Mouse (Mus musculus) CH12.LX (cell line): Measurements from ENCODE around the gene Apba3. TPM values are rescaled to one million over a fixed set of nuclear protein-coding genes. Genes with fewer than 3 reads are reported as not detected.
"Not testable (repeated sequence)": the region's sequence is repeated elsewhere in the genome, so short reads cannot be mapped to it uniquely, and the experiment has no call there.

ENCODE experiments used
- DNase-seq: peaks from one replicate; pipeline ENCODE4 v3.0.0-alpha.2; 2013; ENCODE audit errors: extremely low read depth
- H3K27ac ChIP-seq: 2 replicates; pipeline ENCODE4 v1.5.1; 2012; ENCODE audit warnings: low read depth, mild to moderate bottlenecking, control low read depth, moderate library complexity; ENCODE audit not compliant: insufficient read depth
- H3K27me3 ChIP-seq: replicated peaks from 2 replicates; pipeline ENCODE3; 2012; ENCODE audit warnings: inconsistent platforms
- H3K36me3 ChIP-seq, 2 experiments: replicated peaks in 1 of 2; 2 replicates each; pipeline versions ENCODE3 to v1.6.1; 2012; ENCODE audit warnings: inconsistent platforms in 1 of 2, low read length in 1 of 2, mild to moderate bottlenecking in 1 of 2, mixed read lengths in 1 of 2, moderate library complexity in 1 of 2; ENCODE audit not compliant: control insufficient read depth in 1 of 2, insufficient read depth in 1 of 2
- H3K4me1 ChIP-seq, 2 experiments: 2 replicates each; pipeline ENCODE4 v1.6.1; 2012; ENCODE audit warnings: inconsistent platforms in 1 of 2, moderate library complexity in 1 of 2; ENCODE audit not compliant: insufficient read depth in 2 of 2, control insufficient read depth in 1 of 2
- H3K4me2 ChIP-seq: 2 replicates; pipeline ENCODE4 v1.6.1; 2012; ENCODE audit warnings: low read depth, mild to moderate bottlenecking, control low read depth; ENCODE audit not compliant: poor library complexity, insufficient read depth, severe bottlenecking
- H3K4me3 ChIP-seq, 3 experiments: fragments of 150-350 bp in 1 of 3; sonication (generic) in 1 of 3; replicated peaks in 1 of 3; 2 replicates each; pipeline versions ENCODE3 to v1.5.1; 2011 to 2012; ENCODE audit warnings: low read depth in 2 of 3, low read length in 2 of 3, mild to moderate bottlenecking in 2 of 3, moderate library complexity in 2 of 3, control low read depth in 1 of 3, improper control_type of control experiment in 1 of 3, inconsistent platforms in 1 of 3, mixed read lengths in 1 of 3; ENCODE audit not compliant: poor library complexity in 1 of 3
- H3K79me2 ChIP-seq: replicated peaks from 2 replicates; pipeline ENCODE4 v1.6.1; 2012; ENCODE audit warnings: mild to moderate bottlenecking, moderate library complexity; ENCODE audit not compliant: control insufficient read depth, poor library complexity, insufficient read depth, severe bottlenecking; ENCODE audit errors: extremely low read depth
- H3K9ac ChIP-seq: 2 replicates; pipeline ENCODE4 v1.6.1; 2012; ENCODE audit warnings: low read depth, mild to moderate bottlenecking, control low read depth, moderate library complexity; ENCODE audit not compliant: insufficient read depth
- H3K9me3 ChIP-seq: replicated peaks from 2 replicates; pipeline ENCODE3; 2012; ENCODE audit warnings: low read length, inconsistent platforms, mixed read lengths
- CHD1 ChIP-seq: IDR thresholded peaks from 2 replicates; pipeline ENCODE4 v1.6.1; 2012; ENCODE audit warnings: low read depth, low read length, improper control_type of control experiment, inconsistent platforms
- E2F4 ChIP-seq: IDR thresholded peaks from 2 replicates; pipeline ENCODE4 v1.6.1; 2011; ENCODE audit warnings: low read depth, low read length, improper control_type of control experiment; ENCODE audit not compliant: insufficient replicate concordance
- HCFC1 ChIP-seq: IDR thresholded peaks from 2 replicates; pipeline ENCODE4 v1.6.1; 2012; ENCODE audit warnings: low read depth, mild to moderate bottlenecking, inconsistent platforms, low read length, improper control_type of control experiment
- IRF4 ChIP-seq: IDR thresholded peaks from 2 replicates; pipeline ENCODE4 v1.6.1; 2014; ENCODE audit warnings: low read depth, mild to moderate bottlenecking, inconsistent platforms, low read length, improper control_type of control experiment
- JUN ChIP-seq: IDR thresholded peaks from 2 replicates; pipeline ENCODE4 v1.6.1; 2011; ENCODE audit warnings: low read depth, mild to moderate bottlenecking, low read length, improper control_type of control experiment, moderate library complexity; ENCODE audit not compliant: insufficient read depth
- KAT2A ChIP-seq: IDR thresholded peaks from 2 replicates; pipeline ENCODE4 v1.6.1; 2012; ENCODE audit warnings: low read length, improper control_type of control experiment, inconsistent platforms; ENCODE audit not compliant: insufficient replicate concordance
- MAX ChIP-seq: IDR thresholded peaks from 2 replicates; pipeline ENCODE4 v1.6.1; 2011; ENCODE audit warnings: low read length, improper control_type of control experiment
- MYC ChIP-seq: IDR thresholded peaks from 2 replicates; pipeline ENCODE4 v1.6.1; 2011; ENCODE audit warnings: low read depth, mild to moderate bottlenecking, improper control_type of control experiment, low read length
- NELFE ChIP-seq: IDR thresholded peaks from 2 replicates; pipeline ENCODE4 v1.6.1; 2011; ENCODE audit warnings: low read depth, low read length, improper control_type of control experiment
- PAX5 ChIP-seq: IDR thresholded peaks from 2 replicates; pipeline ENCODE4 v1.6.1; 2012; ENCODE audit warnings: low read length, inconsistent platforms, mixed read lengths
- POLR2AphosphoS2 ChIP-seq: IDR thresholded peaks from 2 replicates; pipeline ENCODE4 v1.6.1; 2011; ENCODE audit warnings: low read depth, low read length, improper control_type of control experiment
- RAD21 ChIP-seq: IDR thresholded peaks from 2 replicates; pipeline ENCODE4 v1.6.1; 2011; ENCODE audit warnings: low read depth, mild to moderate bottlenecking, low read length, improper control_type of control experiment, moderate library complexity
- SIN3A ChIP-seq: IDR thresholded peaks from 2 replicates; pipeline ENCODE4 v1.6.1; 2012; ENCODE audit warnings: low read length, improper control_type of control experiment, inconsistent platforms
- SMC3 ChIP-seq: IDR thresholded peaks from 2 replicates; pipeline ENCODE4 v1.6.1; 2011; ENCODE audit warnings: low read depth, low read length, improper control_type of control experiment
- TCF12 ChIP-seq: IDR thresholded peaks from 2 replicates; pipeline ENCODE4 v1.6.1; 2014; ENCODE audit warnings: low read depth, mild to moderate bottlenecking, inconsistent platforms, low read length, improper control_type of control experiment
- USF1 ChIP-seq: IDR thresholded peaks from 2 replicates; pipeline ENCODE4 v1.6.1; 2014; ENCODE audit warnings: low read depth, mild to moderate bottlenecking, inconsistent platforms, low read length, improper control_type of control experiment
- USF2 ChIP-seq: conservative IDR thresholded peaks from 2 replicates; pipeline ENCODE4 v1.6.1; 2011; ENCODE audit warnings: low read depth, low read length, improper control_type of control experiment
- dilution Hi-C: fragments of 300-500 bp; cut with MboI; formaldehyde crosslinking; loops from 2 replicates; pipeline ENCODE4 v1.14.3; 2020; ENCODE audit warnings: low sequenced_read_pairs; ENCODE audit not compliant: extremely low pct_unique_long_range_greater_than_20kb, extremely low pct_ligation_motif_present
- in situ Hi-C: fragments of 300-500 bp; cut with MboI; formaldehyde crosslinking; loops from 3 replicates; pipeline ENCODE4 v1.14.3; 2019; ENCODE audit warnings: low sequenced_read_pairs, low pct_ligation_motif_present, low pct_unique_long_range_greater_than_20kb, mixed read lengths
- polyA plus RNA-seq: library from polyadenylated mRNA; unstranded; fragments of >175 nt; gene quantifications from 2 replicates; pipeline ENCODE4 v1.2.1, GENCODE M21; 2012; ENCODE audit warnings: low read depth; ENCODE audit not compliant: insufficient read length
- total RNA-seq, 2 experiments: library from RNA; depleted of rRNA; stranded (reverse); fragments of 300-350 nt in 1 of 2; fragments of >200 nt in 1 of 2; gene quantifications; 2 replicates each; pipeline ENCODE4 v1.2.3; 2012 to 2014

Gene Apba3
- total and polyA plus RNA-seq, 3 experiments = 40.2 to 149 (median 47.4) TPM

DNA sequence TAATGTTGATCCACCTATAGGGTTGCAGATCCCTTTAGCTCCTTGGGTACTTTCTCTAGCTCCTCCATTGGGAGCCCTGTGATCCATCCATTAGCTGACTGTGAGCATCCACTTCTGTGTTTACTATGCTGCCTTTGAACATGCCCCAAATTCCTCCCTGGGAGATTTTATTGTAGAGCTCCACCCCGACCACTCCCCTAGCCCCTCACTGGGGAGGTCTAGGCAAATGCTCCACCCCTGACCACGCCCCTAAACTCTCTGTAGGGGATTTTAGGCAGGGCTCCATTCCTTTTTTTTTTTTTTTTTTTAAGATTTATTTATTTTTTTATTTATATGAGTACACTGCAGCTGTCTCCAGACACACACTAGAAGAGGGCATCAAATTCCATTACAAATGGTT is 43.0 kb upstream of the Apba3 start:
- H3K36me3 ChIP-seq, dilution Hi-C loops: not testable (repeated sequence)

DNA sequence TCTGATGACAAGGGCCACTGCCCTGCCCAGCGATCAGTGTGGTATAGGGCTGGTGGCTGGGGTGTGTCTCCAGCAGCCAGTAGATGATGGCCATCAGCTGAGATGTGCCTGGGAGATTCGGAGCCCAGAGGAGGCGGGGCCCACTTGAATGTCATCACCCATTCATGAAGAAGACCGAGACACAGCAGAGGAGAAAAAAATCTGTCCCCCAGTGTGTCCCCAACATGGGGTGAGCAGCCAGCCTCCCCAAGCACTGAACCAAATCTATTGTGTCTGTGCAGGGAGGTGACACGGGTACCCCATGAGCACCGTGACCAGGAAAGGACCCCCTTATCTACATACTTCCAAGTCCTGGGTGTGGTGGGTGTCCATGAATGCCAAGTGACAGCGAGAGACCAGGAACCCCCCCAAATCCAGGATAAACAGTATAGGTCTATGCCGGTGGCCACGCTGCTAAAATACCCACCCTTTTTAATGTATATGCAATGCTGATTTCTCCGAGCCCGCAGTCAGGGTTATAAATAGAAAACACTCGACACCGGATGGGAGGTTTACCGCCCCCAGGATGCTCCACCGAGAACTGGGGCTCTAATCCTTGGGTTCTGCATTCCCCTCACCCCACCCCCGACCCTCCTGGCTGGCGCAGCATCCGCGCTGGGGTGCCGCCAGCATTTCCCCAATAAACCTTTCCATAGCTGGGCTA is 36.9 kb upstream of the Apba3 start:
- no peak overlapping the region for H3K27ac ChIP-seq
- peaks cover 14 to 17% of the 10 kb centered on the region in 2 experiments for H3K4me1 ChIP-seq
- DNase-seq = no peak
- H3K9ac ChIP-seq = no peak overlapping the region
- in situ Hi-C loops = no loop called here
- H3K36me3 ChIP-seq = peaks cover 0 to 9% of the 10 kb centered on the region in 2 experiments
- H3K4me3 ChIP-seq = no peak overlapping the region
- no peak overlapping the region for H3K4me2 ChIP-seq
- dilution Hi-C loops = no loop called here
- H3K79me2 ChIP-seq = no peaks in the 10 kb centered on the region
- TF ChIP-seq CHD1 (no peak), PAX5 (no peak), POLR2AphosphoS2 (no peak), IRF4 (no peak), USF1 (no peak), USF2 (no peak), JUN (no peak), E2F4 (no peak), SIN3A (no peak), SMC3 (no peak), NELFE (no peak), MYC (no peak), MAX (no peak), RAD21 (no peak), KAT2A (no peak), HCFC1 (no peak), TCF12 (no peak)
- H3K27me3 ChIP-seq = peaks cover 16% of the 10 kb centered on the region
- H3K9me3 ChIP-seq = no peaks in the 10 kb centered on the region

More for the DNA sequence above, 43.0 kb upstream of the Apba3 start:
- H3K4me2 ChIP-seq, in situ Hi-C loops, DNase-seq, H3K79me2 ChIP-seq, H3K27ac ChIP-seq, H3K9ac ChIP-seq, H3K4me3 ChIP-seq, H3K27me3 ChIP-seq, H3K9me3 ChIP-seq: not testable (repeated sequence)
- peaks cover 0 to 11% of the 10 kb centered on the region in 2 experiments; a peak in 2 of 4 replicates for H3K4me1 ChIP-seq
